Mouse (Mus musculus) midbrain, embryonic 11.5 days (tissue): ENCODE results near the gene Izumo1. TPM values are rescaled to one million over a fixed set of nuclear protein-coding genes. Genes with fewer than 3 reads are reported as not detected.

ENCODE experiments used
- ATAC-seq: fragments of 200-750 bp; cut with Nextera tagmentation; 2 replicates; pipeline ENCODE4 v1.8.0; 2017; ENCODE audit warnings: moderate TSS enrichment, moderate library complexity; ENCODE audit not compliant: low FRiP score
- DNase-seq: peaks from one replicate; pipeline ENCODE4 v3.0.0; 2015; ENCODE audit warnings: low spot score; ENCODE audit errors: missing footprints
- H3K27ac ChIP-seq: fragments of 300-500 bp; sonication (generic); 2 replicates; pipeline ENCODE4 v1.5.1; 2014; ENCODE audit warnings: low read depth, low read length
- H3K27me3 ChIP-seq: fragments of 300-500 bp; sonication (generic); 2 replicates; pipeline ENCODE4 v1.6.1; 2014; ENCODE audit warnings: mild to moderate bottlenecking, low read length, moderate library complexity, mixed read lengths; ENCODE audit not compliant: control insufficient read depth, insufficient read depth
- H3K36me3 ChIP-seq: fragments of 300-500 bp; sonication (generic); 2 replicates; pipeline ENCODE4 v1.6.1; 2014; ENCODE audit warnings: mild to moderate bottlenecking, low read length, moderate library complexity, mixed read lengths; ENCODE audit not compliant: control insufficient read depth, insufficient read depth
- H3K4me1 ChIP-seq: fragments of 300-500 bp; sonication (generic); 2 replicates; pipeline ENCODE4 v1.6.1; 2014; ENCODE audit warnings: low read length; ENCODE audit not compliant: control insufficient read depth, insufficient read depth
- H3K4me2 ChIP-seq: fragments of 300-500 bp; sonication (generic); 2 replicates; pipeline ENCODE4 v1.6.1; 2014; ENCODE audit warnings: mild to moderate bottlenecking, moderate library complexity
- H3K4me3 ChIP-seq: fragments of 300-500 bp; sonication (generic); 2 replicates; pipeline ENCODE4 v1.5.1; 2014; ENCODE audit warnings: low read depth, low read length
- H3K9ac ChIP-seq: fragments of 300-500 bp; sonication (generic); 2 replicates; pipeline ENCODE4 v1.6.1; 2014; ENCODE audit warnings: low read length
- H3K9me3 ChIP-seq: fragments of 300-500 bp; sonication (generic); 2 replicates; pipeline ENCODE4 v1.6.1; 2016; ENCODE audit warnings: low read length; ENCODE audit not compliant: control insufficient read depth
- WGBS: fragments of 180-500 bp; shearing (Covaris S2); extraction: QIAGEN DNeasy Blood & Tissue Kit; methylation state at CpG from one replicate; pipeline ENCODE4 v1.1.7; 2014; 5-methylcytosine and 5-hydroxymethylcytosine counted together
- polyA plus RNA-seq: library from polyadenylated mRNA; unstranded; fragments of >200 nt; fragmentation: Nextera tagmentation; extraction: Ambion mirVana; gene quantifications from 2 replicates; pipeline ENCODE4 v1.2.1, GENCODE M21; 2014

Izumo1 gene
- polyA plus RNA-seq, 1 experiment from 2014 or later, result 0.29 TPM

- 61% methylated on average over 3 of the region's 3 CpGs for WGBS
- no peak for ATAC-seq
Measured at GRCm38 (mm10) chr7:45590874-45591273, 30.7 kb upstream of the Izumo1 start.

DNA sequence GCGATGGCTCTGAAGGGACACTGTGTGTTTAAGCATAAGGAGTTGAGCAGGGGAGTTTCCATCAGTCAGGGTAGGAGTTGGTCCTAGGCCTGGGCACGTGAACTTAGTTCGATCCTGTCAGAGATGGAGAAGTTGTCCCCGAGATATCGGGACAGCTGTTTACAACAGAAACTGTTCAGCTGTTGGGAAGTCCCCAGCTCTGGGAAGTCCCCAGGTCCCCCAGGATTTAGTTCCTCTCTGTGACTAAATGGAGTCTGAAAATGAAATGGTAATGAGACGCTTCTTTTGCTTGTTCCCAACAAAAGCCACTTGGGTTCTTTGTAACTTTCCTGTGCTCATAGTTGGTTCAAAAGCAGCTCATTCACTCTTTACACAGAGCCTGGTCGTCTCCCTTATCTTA lies 29.7 kb upstream of the Izumo1 start:
- Histone ChIP-seq H3K4me1 (peaks cover 2% of the 10 kb centered on the region; the same call in 1 of the 2 replicates), H3K4me2 (no peak overlapping the region), H3K9ac (no peak overlapping the region), H3K36me3 (no peaks in the 10 kb centered on the region), H3K9me3 (no peaks in the 10 kb centered on the region), H3K27ac (no peak overlapping the region), H3K4me3 (no peak overlapping the region), H3K27me3 (no peaks in the 10 kb centered on the region)
- WGBS, result 80% methylated on average over 7 of the region's 7 CpGs
- ATAC-seq (no peak), DNase-seq (no peak)

More at GRCm38 (mm10) chr7:45590874-45591273, 30.7 kb upstream of the Izumo1 start:
- no peaks in the 10 kb centered on the region for H3K36me3 ChIP-seq
- no peak overlapping the region for H3K27ac ChIP-seq
- H3K4me1 ChIP-seq, result peaks cover 2% of the 10 kb centered on the region; the same call in 1 of the 2 replicates
- no peak overlapping the region for H3K4me3 ChIP-seq
- no peaks in the 10 kb centered on the region for H3K9me3 ChIP-seq
- no peak overlapping the region for H3K4me2 ChIP-seq
- DNase-seq, result no peak
- no peaks in the 10 kb centered on the region for H3K27me3 ChIP-seq
- H3K9ac ChIP-seq, result no peak overlapping the region

GRCm38 (mm10) chr7:45593118-45593815 lies 28.3 kb upstream of the Izumo1 start:
- no peak overlapping the region for H3K27ac ChIP-seq
- H3K9ac ChIP-seq, result no peak overlapping the region
- no peak overlapping the region for H3K4me3 ChIP-seq
- no peaks in the 10 kb centered on the region for H3K9me3 ChIP-seq
- H3K36me3 ChIP-seq, result no peaks in the 10 kb centered on the region
- no peak overlapping the region for H3K4me2 ChIP-seq
- WGBS, result 26% methylated on average over 10 of the region's 10 CpGs
- ATAC-seq (no peak), DNase-seq (peak; percentile 93)
- H3K4me1 ChIP-seq, result peaks cover 2% of the 10 kb centered on the region; the same call in 1 of the 2 replicates
- no peaks in the 10 kb centered on the region for H3K27me3 ChIP-seq

- no peak overlapping the region for H3K4me2 ChIP-seq
- no peak overlapping the region for H3K4me3 ChIP-seq
- 80% methylated on average over 4 of the region's 4 CpGs for WGBS
- no peak for DNase-seq
- no peak overlapping the region for H3K27ac ChIP-seq
- no peaks in the 10 kb centered on the region for H3K27me3 ChIP-seq
- H3K9me3 ChIP-seq, result no peaks in the 10 kb centered on the region
- H3K36me3 ChIP-seq, result no peaks in the 10 kb centered on the region
- no peak for ATAC-seq
- no peak overlapping the region for H3K9ac ChIP-seq
- no peaks in the 10 kb centered on the region for H3K4me1 ChIP-seq
Measured at GRCm38 (mm10) chr7:45595176-45595575, 26.4 kb upstream of the Izumo1 start.

GRCm38 (mm10) chr7:45596107-45596506 lies 25.5 kb upstream of the Izumo1 start:
- no peaks in the 10 kb centered on the region for H3K4me1 ChIP-seq
- DNase-seq (no peak), ATAC-seq (no peak)
- H3K4me3 ChIP-seq, result no peak overlapping the region
- no peak overlapping the region for H3K27ac ChIP-seq
- no peak overlapping the region for H3K4me2 ChIP-seq
- 75% methylated on average over 1 of the region's 1 CpGs for WGBS
- no peaks in the 10 kb centered on the region for H3K9me3 ChIP-seq
- no peaks in the 10 kb centered on the region for H3K36me3 ChIP-seq
- H3K27me3 ChIP-seq, result no peaks in the 10 kb centered on the region
- no peak overlapping the region for H3K9ac ChIP-seq

GRCm38 (mm10) chr7:45597013-45597412 lies 24.6 kb upstream of the Izumo1 start:
- Histone ChIP-seq H3K27ac (no peak overlapping the region), H3K27me3 (no peaks in the 10 kb centered on the region), H3K9ac (no peak overlapping the region), H3K36me3 (no peaks in the 10 kb centered on the region), H3K4me3 (no peak overlapping the region), H3K9me3 (no peaks in the 10 kb centered on the region), H3K4me1 (no peaks in the 10 kb centered on the region), H3K4me2 (no peak overlapping the region)
- WGBS, result 89% methylated on average over 5 of the region's 5 CpGs
- no peak for ATAC-seq
- DNase-seq, result no peak

GRCm38 (mm10) chr7:45597527-45597926 lies 24.1 kb upstream of the Izumo1 start:
- H3K36me3 ChIP-seq, result no peaks in the 10 kb centered on the region
- H3K27me3 ChIP-seq, result no peaks in the 10 kb centered on the region
- no peak overlapping the region for H3K27ac ChIP-seq
- DNase-seq, result no peak
- ATAC-seq, result no peak
- H3K9me3 ChIP-seq, result no peaks in the 10 kb centered on the region
- 92% methylated on average over 6 of the region's 6 CpGs for WGBS
- H3K4me2 ChIP-seq, result no peak overlapping the region
- H3K4me1 ChIP-seq, result no peaks in the 10 kb centered on the region
- no peak overlapping the region for H3K4me3 ChIP-seq
- H3K9ac ChIP-seq, result no peak overlapping the region

DNA sequence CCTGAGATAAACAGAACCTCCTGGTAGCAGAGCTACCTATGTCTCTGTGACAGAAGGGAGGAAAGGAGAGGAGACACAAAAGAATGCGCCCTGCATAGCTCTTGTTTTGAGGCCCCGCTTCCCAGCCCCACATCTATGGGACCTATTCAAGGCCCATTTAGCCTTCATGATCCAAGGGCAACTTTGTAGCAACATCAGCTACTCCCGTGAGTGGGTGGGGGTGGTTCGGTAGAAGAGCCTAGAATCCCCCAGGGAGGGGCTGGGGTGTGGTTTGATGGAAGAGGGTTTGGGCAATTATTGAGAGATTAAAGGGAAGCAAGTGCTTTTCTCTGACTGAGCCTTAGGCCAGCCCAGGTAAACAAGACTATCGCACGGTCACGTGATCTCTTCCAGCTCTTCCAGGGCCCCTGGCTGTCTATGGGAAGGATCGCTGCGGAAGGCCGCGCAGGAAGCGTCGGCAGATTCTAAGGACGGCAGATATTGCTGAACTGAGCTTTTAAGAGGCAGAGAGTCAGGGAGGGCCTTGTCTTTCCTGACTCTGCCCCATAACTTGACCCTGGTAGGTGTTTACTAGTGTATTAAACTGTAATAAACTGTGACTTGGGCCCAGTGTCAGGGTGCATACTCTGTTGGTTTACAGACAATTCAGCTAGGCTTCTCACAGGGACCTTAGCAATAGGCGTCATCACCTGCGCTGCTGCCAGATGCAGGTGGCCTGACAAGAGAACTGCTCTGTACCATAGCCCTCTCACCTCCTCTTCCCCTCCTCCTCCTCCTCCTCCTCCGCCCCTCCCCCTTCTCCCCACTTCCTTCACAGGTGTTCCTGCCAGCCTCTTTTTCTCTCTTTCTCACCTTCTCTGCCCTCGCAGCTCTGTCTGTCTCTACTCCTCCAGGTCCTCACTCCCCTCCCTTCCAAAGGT lies 22.4 kb upstream of the Izumo1 start:
- Histone ChIP-seq H3K4me1 (no peaks in the 10 kb centered on the region), H3K4me3 (no peak overlapping the region), H3K27ac (no peak overlapping the region), H3K4me2 (no peak overlapping the region), H3K9me3 (no peaks in the 10 kb centered on the region), H3K36me3 (no peaks in the 10 kb centered on the region), H3K9ac (no peak overlapping the region), H3K27me3 (no peaks in the 10 kb centered on the region)
- DNase-seq (no peak), ATAC-seq (no peak)
- WGBS, result 55% methylated on average over 18 of the region's 18 CpGs

DNA sequence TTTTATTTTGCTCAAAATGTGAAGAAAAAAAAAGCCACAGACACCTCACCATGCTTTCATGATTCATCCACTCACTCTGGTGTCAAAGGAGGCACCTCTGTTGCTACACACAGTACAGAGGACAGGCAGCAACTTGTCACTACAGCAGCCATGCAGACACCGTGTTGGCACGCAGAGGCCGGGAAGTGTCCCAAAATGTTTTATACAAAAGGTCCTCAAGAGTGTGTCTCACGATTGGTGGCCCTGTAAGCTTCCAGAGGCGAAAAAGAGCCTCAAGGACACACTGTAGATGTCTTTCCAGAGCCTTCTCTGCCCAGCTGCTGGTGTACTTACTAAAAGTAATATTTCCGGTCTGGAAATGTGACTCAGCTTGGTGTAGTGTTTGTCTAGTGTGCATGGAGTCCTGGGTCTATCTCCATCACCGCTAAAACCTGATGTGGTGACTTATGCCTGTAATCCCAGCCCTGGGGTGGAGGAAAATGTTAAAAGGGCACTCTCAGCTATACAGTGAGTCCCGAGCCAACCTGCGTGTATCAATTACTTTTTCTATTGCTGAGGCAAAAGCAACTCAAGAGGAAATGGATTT lies 15.8 kb upstream of the Izumo1 start:
- Histone ChIP-seq H3K27me3 (no peaks in the 10 kb centered on the region), H3K27ac (no peak overlapping the region), H3K9ac (no peak overlapping the region), H3K4me2 (no peak overlapping the region), H3K36me3 (no peaks in the 10 kb centered on the region), H3K9me3 (no peaks in the 10 kb centered on the region), H3K4me1 (no peaks in the 10 kb centered on the region), H3K4me3 (no peak overlapping the region)
- DNase-seq, result no peak
- 84% methylated on average over 9 of the region's 9 CpGs for WGBS
- no peak for ATAC-seq
